Mouse (Mus musculus) midbrain, embryonic 16.5 days (tissue): ENCODE results near the gene Acvrl1. TPM values are rescaled to one million over a fixed set of nuclear protein-coding genes. Genes with fewer than 3 reads are reported as not detected.

Experiments used
- ATAC-seq: fragments of 200-750 bp; cut with Nextera tagmentation; 2 replicates; pipeline ENCODE4 v1.8.0; 2017; ENCODE audit warnings: moderate TSS enrichment
- H3K27ac ChIP-seq: fragments of 300-500 bp; sonication (generic); 2 replicates; pipeline ENCODE4 v1.5.1; 2014; ENCODE audit warnings: mild to moderate bottlenecking, low read length, mixed read lengths
- H3K27me3 ChIP-seq: fragments of 300-500 bp; sonication (generic); 2 replicates; pipeline ENCODE4 v1.6.1; 2014; ENCODE audit warnings: low read depth, low read length, mixed read lengths; ENCODE audit not compliant: control insufficient read depth, insufficient read depth
- H3K36me3 ChIP-seq: fragments of 300-500 bp; sonication (generic); 2 replicates; pipeline ENCODE4 v1.6.1; 2014; ENCODE audit warnings: mild to moderate bottlenecking, low read length, moderate library complexity, mixed read lengths; ENCODE audit not compliant: control insufficient read depth, insufficient read depth
- H3K4me1 ChIP-seq: fragments of 300-500 bp; sonication (generic); 2 replicates; pipeline ENCODE4 v1.6.1; 2014; ENCODE audit warnings: mild to moderate bottlenecking, low read length, mixed read lengths; ENCODE audit not compliant: control insufficient read depth, insufficient read depth
- H3K4me2 ChIP-seq: fragments of 300-500 bp; sonication (generic); 2 replicates; pipeline ENCODE4 v1.6.1; 2014; ENCODE audit warnings: mild to moderate bottlenecking, low read length, mixed read lengths
- H3K4me3 ChIP-seq: fragments of 300-500 bp; sonication (generic); 2 replicates; pipeline ENCODE4 v1.5.1; 2014; ENCODE audit warnings: low read depth, mild to moderate bottlenecking, low read length, moderate library complexity, mixed read lengths
- H3K9ac ChIP-seq: fragments of 300-500 bp; sonication (generic); 2 replicates; pipeline ENCODE4 v1.6.1; 2014; ENCODE audit warnings: low read depth, low read length, mixed read lengths
- H3K9me3 ChIP-seq: fragments of 300-500 bp; sonication (generic); replicated peaks from 2 replicates; pipeline ENCODE4 v1.6.1; 2014; ENCODE audit warnings: mild to moderate bottlenecking, low read length, mixed read lengths; ENCODE audit not compliant: control insufficient read depth, poor library complexity, severe bottlenecking
- WGBS: fragments of 180-500 bp; shearing (Covaris S2); extraction: QIAGEN DNeasy Blood & Tissue Kit; methylation state at CpG from one replicate; pipeline ENCODE4 v1.1.7; 2014; 5-methylcytosine and 5-hydroxymethylcytosine counted together
- polyA plus RNA-seq: library from polyadenylated mRNA; unstranded; fragments of >200 nt; fragmentation: Nextera tagmentation; extraction: Ambion mirVana; gene quantifications from 2 replicates; pipeline ENCODE4 v1.2.1, GENCODE M21; 2015

Acvrl1 gene
- polyA plus RNA-seq, 1 experiment from 2014 or later = 8.0 TPM

DNA sequence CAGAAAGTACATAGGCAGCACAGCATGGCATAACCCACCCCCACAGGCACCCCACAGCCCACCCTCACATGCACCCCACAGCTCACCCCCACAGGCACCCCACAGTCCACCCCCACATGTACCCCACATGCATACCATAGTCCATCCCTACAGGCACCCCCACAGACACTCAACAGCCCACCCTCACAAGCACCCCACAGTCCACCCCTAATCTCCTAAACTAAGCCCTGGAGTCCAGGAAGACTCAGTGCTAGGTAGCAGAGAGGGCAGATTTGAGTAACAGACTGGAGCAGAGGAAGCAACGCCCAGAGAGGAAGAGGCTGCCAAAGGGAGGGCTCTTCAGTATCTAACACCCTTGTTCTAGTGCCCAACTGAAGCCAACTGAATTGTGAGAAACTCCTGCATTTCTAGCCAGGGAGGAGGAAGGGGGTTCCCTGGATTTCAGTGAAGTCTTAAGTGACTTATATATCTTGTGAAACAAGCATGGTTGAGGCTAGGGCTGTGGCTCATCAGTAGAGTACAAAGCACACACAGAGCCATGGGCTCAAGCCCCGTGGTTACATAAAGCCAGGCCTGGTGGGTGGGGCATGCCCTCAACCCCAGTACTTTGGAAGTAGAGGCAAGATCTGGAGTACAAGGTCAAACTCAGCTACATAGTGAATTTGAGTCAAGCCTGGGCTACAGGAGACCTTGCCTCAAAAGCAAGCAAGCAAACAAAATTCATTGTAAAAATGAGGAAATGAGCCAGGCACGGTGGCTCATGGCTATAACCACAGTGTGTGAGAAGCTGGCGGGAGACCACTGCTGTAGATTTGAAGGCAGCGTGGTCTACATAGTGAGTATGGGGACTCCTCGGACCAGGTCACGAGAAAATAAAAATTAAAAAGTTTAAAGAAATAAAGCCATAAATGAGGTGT is 26.6 kb downstream of the Acvrl1 start:
- Histone ChIP-seq H3K27ac (no peak overlapping the region), H3K36me3 (no peaks in the 10 kb centered on the region), H3K27me3 (no peaks in the 10 kb centered on the region), H3K4me2 (no peak overlapping the region), H3K9ac (no peak overlapping the region), H3K4me1 (peaks cover 3% of the 10 kb centered on the region), H3K9me3 (peaks cover 8% of the 10 kb centered on the region), H3K4me3 (no peak overlapping the region)
- 82% methylated on average over 7 of the region's 7 CpGs for WGBS
- ATAC-seq = no peak

DNA sequence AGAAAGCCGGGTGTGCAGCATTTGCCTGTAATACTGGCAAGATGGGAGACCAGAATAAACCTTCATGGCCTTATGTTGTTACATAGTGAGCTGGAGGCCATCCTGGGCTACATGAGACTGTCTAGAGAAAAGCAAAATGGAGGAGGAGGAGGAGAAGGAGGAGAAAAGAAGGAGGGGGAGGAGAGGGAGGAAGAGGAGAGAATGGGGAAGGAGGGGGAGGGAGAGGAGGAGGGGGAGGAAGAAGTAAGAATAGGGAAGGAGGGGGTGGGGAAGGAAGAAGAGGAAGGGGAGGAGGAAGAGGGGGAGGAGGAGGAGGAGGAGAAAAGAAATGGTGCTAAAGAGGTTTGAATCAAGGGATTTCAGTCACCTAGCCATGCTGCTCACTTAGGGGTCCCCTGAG is 31.8 kb downstream of the Acvrl1 start:
- peaks cover 8% of the 10 kb centered on the region for H3K9me3 ChIP-seq
- 48% methylated on average over 1 of the region's 1 CpGs for WGBS
- H3K27me3 ChIP-seq = no peaks in the 10 kb centered on the region
- no peak overlapping the region for H3K9ac ChIP-seq
- 0 out of 2 replicates have a peak overlapping the region, but pooled peaks have one; percentile 28 for H3K4me2 ChIP-seq
- H3K27ac ChIP-seq = peak overlapping the region; percentile 74
- ATAC-seq = no peak
- peaks cover 37% of the 10 kb centered on the region for H3K4me1 ChIP-seq
- no peak overlapping the region for H3K4me3 ChIP-seq
- H3K36me3 ChIP-seq = no peaks in the 10 kb centered on the region

- WGBS = 8% methylated on average over 7 of the region's 7 CpGs
- peak; percentile 85 for ATAC-seq
- H3K9ac ChIP-seq = no peak overlapping the region
These were observed 32.3 kb downstream of the Acvrl1 start for GRCm38 (mm10) chr15:101160591-101160990.

DNA sequence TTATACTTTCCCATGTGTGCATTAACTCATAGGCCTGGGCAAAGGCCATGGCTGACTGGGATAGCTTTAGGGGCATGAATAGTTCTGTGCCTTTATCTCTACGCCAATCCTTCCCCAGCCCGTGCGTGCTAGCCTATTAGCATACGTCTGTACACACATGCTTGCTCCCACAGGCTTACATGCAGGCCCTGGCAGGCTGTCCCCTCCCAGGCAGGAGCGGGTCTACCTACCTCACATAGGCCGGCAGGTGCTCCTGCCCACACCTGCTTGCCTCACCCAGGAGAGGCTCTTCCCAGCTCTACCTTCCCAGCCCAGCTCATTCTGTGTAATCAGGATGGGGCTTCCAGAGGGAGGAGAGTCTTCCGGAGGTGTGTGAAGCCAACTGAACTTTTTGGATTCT is 33.2 kb downstream of the Acvrl1 start:
- ATAC-seq = no peak
- WGBS = 65% methylated on average over 7 of the region's 7 CpGs
- Histone ChIP-seq H3K9me3 (peaks cover 5% of the 10 kb centered on the region; the same call in 1 of the 2 replicates), H3K27ac (peak overlapping the region; percentile 74), H3K4me1 (peaks cover 37% of the 10 kb centered on the region), H3K4me3 (no peak overlapping the region), H3K36me3 (no peaks in the 10 kb centered on the region), H3K27me3 (no peaks in the 10 kb centered on the region), H3K9ac (0 out of 2 replicates have a peak overlapping the region, but pooled peaks have one; percentile 14), H3K4me2 (no peak overlapping the region)

More at GRCm38 (mm10) chr15:101160591-101160990, 32.3 kb downstream of the Acvrl1 start:
- Histone ChIP-seq H3K27ac (peak overlapping the region; percentile 74), H3K36me3 (no peaks in the 10 kb centered on the region), H3K4me3 (no peak overlapping the region), H3K9me3 (peaks cover 8% of the 10 kb centered on the region), H3K4me1 (peaks cover 37% of the 10 kb centered on the region), H3K4me2 (0 out of 2 replicates have a peak overlapping the region, but pooled peaks have one; percentile 28), H3K27me3 (no peaks in the 10 kb centered on the region)

GRCm38 (mm10) chr15:101163056-101163458 is 34.7 kb downstream of the Acvrl1 start:
- Histone ChIP-seq H3K9me3 (no peaks in the 10 kb centered on the region), H3K9ac (0 out of 2 replicates have a peak overlapping the region, but pooled peaks have one; percentile 1), H3K27ac (no peak overlapping the region), H3K27me3 (no peaks in the 10 kb centered on the region), H3K4me1 (peaks cover 37% of the 10 kb centered on the region), H3K4me2 (no peak overlapping the region), H3K36me3 (no peaks in the 10 kb centered on the region), H3K4me3 (no peak overlapping the region)
- WGBS = 27% methylated on average over 15 of the region's 15 CpGs
- no peak for ATAC-seq

GRCm38 (mm10) chr15:101163854-101164253 is 35.5 kb downstream of the Acvrl1 start:
- 59% methylated on average over 5 of the region's 5 CpGs for WGBS
- no peak overlapping the region for H3K27ac ChIP-seq

DNA sequence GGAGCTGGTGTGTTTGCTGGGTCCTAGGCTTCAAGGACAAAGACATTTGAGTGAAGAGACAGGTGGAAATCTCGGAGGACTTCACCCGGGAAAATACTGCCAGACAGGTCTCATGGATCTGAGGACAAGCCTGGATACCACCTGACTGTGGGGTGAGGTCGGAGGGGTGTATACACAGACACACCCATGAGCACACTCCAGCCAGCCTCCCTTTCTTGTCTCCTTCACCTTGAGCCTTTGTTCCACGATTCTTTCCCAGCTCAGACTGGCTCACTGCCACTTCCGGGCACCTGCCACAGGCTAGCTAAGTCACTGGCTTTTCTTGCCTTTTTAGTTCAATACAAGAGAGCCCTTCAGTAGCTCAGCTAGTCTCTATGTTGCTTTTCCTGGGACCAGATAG is 36.0 kb downstream of the Acvrl1 start:
- Histone ChIP-seq H3K27me3 (no peaks in the 10 kb centered on the region), H3K9ac (no peak overlapping the region), H3K36me3 (no peaks in the 10 kb centered on the region), H3K9me3 (no peaks in the 10 kb centered on the region), H3K4me2 (no peak overlapping the region), H3K4me1 (peaks cover 37% of the 10 kb centered on the region), H3K4me3 (no peak overlapping the region), H3K27ac (no peak overlapping the region)
- no peak for ATAC-seq
- WGBS = 68% methylated on average over 5 of the region's 5 CpGs

More at GRCm38 (mm10) chr15:101163854-101164253, 35.5 kb downstream of the Acvrl1 start:
- no peaks in the 10 kb centered on the region for H3K9me3 ChIP-seq
- H3K9ac ChIP-seq = no peak overlapping the region
- H3K36me3 ChIP-seq = no peaks in the 10 kb centered on the region
- H3K4me2 ChIP-seq = no peak overlapping the region
- H3K27me3 ChIP-seq = no peaks in the 10 kb centered on the region
- ATAC-seq = no peak
- H3K4me1 ChIP-seq = peaks cover 37% of the 10 kb centered on the region
- H3K4me3 ChIP-seq = no peak overlapping the region

DNA sequence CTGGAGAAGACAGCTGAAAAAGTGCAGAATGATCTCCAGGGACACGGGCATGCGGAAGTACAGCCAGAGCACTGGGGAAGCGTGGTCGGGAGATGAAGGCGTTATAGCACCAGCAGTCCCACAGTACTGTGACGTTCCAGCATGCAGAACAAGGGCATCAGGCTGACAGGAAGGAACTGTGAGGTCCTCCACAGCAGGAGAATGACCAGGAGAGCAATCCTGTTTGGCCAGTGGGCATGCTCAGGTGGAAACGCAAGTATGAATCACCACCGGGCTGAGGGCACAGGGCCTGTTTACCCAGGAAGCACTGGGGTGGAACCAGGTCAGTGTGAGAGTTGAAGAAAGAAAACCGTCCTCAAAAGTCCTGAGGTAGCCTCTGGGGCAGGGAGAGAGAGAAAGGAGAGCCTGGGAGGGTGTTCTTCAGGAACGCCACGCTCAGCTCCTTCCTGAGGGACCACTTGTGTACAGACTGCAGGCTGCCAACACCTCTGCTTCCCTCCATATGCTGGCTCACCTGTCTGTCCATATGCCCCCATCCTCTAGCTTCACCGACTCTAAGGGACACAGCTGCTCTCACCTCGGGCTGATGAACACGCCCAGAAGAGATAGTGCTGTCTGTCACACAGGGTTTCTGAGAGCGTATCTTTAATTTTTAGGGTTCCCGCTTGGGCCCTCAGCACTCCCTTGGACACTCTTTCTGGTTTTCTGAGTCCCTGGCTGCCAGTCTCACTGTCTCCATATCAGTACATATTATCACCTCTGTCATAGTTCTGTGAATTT is 37.5 kb downstream of the Acvrl1 start:
- Histone ChIP-seq H3K4me2 (no peak overlapping the region), H3K27me3 (no peaks in the 10 kb centered on the region), H3K27ac (no peak overlapping the region), H3K4me3 (no peak overlapping the region), H3K36me3 (no peaks in the 10 kb centered on the region), H3K9ac (no peak overlapping the region), H3K9me3 (no peaks in the 10 kb centered on the region), H3K4me1 (peaks cover 24% of the 10 kb centered on the region)
- 72% methylated on average over 16 of the region's 16 CpGs for WGBS
- no peak for ATAC-seq
